Mouse (Mus musculus): ENCODE data around the gene Ccdc28b.

DNA sequence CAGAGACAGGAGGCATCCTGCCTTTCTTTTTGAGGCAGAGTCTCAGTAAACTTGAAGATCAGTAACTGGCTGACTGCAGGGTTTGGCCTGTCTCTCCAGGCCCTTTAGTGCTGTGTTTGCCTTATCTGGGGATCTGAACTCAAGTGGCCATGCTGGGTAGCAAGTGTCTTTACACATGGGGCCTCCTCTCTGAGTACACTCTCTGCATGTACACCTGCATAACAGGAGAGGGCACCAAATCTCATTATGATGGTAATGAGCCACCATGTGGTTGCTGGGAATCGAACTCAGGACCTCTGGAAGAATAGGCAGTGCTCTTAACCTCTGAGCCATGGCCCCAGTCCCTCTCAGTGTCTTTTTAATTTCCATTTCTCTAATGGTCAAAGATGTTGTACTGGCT is 41.5 kb downstream of the Ccdc28b start:
- TF ChIP-seq MYOG (IDR thresholded peaks at IDR 0.05; ENCODE audit: control insufficient read depth, extremely low read depth, insufficient read length) (no peak), CTCF (IDR thresholded peaks at IDR 0.05; ENCODE audit: control insufficient read depth, insufficient read depth, insufficient read length) (no peak), MAX (IDR thresholded peaks at IDR 0.05) (no peak), USF1 (IDR thresholded peaks at IDR 0.05; ENCODE audit: low read depth) (no peak), MYOD1 (IDR thresholded peaks at IDR 0.05; ENCODE audit: control insufficient read depth, insufficient read length, low read depth) (no peak), FOSL1 (IDR thresholded peaks at IDR 0.05; ENCODE audit: insufficient read depth, low read length, poor library complexity, severe bottlenecking) (no peak)
